Mouse (Mus musculus): Measurements from ENCODE around the gene Ptprj. TPM values are rescaled to one million over a fixed set of nuclear protein-coding genes. Genes with fewer than 3 reads are reported as not detected.

The Ptprj gene
- polyA plus RNA-seq, 1 experiment from 2014 or later, result 2.9 TPM

DNA sequence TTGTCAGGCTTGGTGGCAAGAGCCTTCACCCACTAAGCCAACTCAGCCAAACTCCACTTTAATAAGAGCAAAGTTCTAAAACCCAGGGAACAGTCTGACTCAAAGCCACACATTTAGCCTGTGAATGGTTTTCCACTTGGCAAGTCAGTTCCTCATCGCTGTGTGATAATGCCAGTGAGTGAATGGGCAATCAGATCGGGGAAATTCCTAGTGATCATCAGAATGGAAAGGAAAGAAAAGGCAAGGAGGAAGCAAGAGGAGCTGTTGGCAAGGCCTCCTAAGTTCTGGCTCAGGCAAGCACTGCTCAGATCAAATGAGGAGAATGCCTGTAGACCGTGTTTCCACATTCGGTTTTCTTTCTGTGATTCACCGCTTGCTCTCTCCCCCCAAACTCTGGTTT lies 35.2 kb downstream of the Ptprj start:
- H3K27me3 ChIP-seq (ENCODE audit: control insufficient read depth, insufficient read depth, low read length), result no peaks in the 10 kb centered on the region
- H3K27ac ChIP-seq (ENCODE audit: low read depth, low read length), result no peak overlapping the region
- no peaks in the 10 kb centered on the region for H3K9me3 ChIP-seq (ENCODE audit: control insufficient read depth, low read length)
- DNase-seq (ENCODE audit: low spot score), result no peak
- 50% methylated on average over 5 of the region's 5 CpGs for WGBS
- H3K36me3 ChIP-seq (ENCODE audit: control insufficient read depth, insufficient read depth, low read length), result no peaks in the 10 kb centered on the region
- H3K9ac ChIP-seq (ENCODE audit: low read depth, low read length), result no peak overlapping the region
- no peaks in the 10 kb centered on the region for H3K4me1 ChIP-seq (replicated peaks; ENCODE audit: control insufficient read depth, insufficient read depth, low read length)
- no peak for ATAC-seq (ENCODE audit: low FRiP score)
- H3K4me2 ChIP-seq (replicated peaks; ENCODE audit: low read depth, low read length), result no peak overlapping the region
- H3K4me3 ChIP-seq (ENCODE audit: low read depth, low read length), result no peak overlapping the region

- no peak overlapping the region for H3K4me3 ChIP-seq (ENCODE audit: low read depth, low read length)
- ATAC-seq (ENCODE audit: low FRiP score) (no peak), DNase-seq (ENCODE audit: low spot score) (no peak)
- H3K4me2 ChIP-seq (replicated peaks; ENCODE audit: low read depth, low read length), result no peak overlapping the region
- no peak overlapping the region for H3K9ac ChIP-seq (ENCODE audit: low read depth, low read length)
- no peaks in the 10 kb centered on the region for H3K27me3 ChIP-seq (ENCODE audit: control insufficient read depth, insufficient read depth, low read length)
- no peaks in the 10 kb centered on the region for H3K36me3 ChIP-seq (ENCODE audit: control insufficient read depth, insufficient read depth, low read length)
- 92% methylated on average over 3 of the region's 3 CpGs for WGBS
- no peaks in the 10 kb centered on the region for H3K9me3 ChIP-seq (ENCODE audit: control insufficient read depth, low read length)
- no peaks in the 10 kb centered on the region for H3K4me1 ChIP-seq (replicated peaks; ENCODE audit: control insufficient read depth, insufficient read depth, low read length)
- H3K27ac ChIP-seq (ENCODE audit: low read depth, low read length), result no peak overlapping the region
Observed at GRCm38 (mm10) chr2:90543989-90544388, 36.5 kb downstream of the Ptprj start.

DNA sequence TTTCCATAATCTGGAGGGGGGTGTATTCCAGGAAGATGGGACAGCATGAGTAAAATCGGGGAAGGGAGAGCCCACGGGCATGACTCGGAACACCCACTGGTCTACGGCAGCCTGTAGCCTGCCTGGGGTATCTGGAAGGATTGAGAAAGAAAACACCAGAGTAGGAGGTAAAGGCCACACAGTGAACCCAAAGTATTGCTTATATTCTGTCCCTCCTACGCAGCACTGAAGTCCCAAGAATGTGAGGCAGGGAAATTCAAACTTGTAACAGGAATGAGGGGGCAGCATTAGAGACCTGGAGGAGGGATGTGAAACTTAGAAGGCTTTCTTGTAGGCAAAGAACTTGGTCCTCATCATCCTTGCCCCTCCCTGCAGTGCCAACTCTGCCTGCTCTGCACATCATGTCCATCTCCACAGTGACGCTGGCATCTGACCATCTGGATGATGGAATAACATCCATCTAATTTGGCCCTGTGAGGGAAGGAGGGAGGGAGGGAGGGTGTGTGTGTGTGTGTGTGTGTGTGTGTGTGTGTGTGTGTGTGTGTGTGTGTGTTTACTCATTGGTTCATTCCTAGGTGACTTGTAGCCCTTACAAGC lies 37.2 kb downstream of the Ptprj start:
- DNase-seq (ENCODE audit: low spot score), result no peak
- no peak for ATAC-seq (ENCODE audit: low FRiP score)
- Histone ChIP-seq H3K27ac (ENCODE audit: low read depth, low read length) (no peak overlapping the region), H3K36me3 (ENCODE audit: control insufficient read depth, insufficient read depth, low read length) (no peaks in the 10 kb centered on the region), H3K27me3 (ENCODE audit: control insufficient read depth, insufficient read depth, low read length) (no peaks in the 10 kb centered on the region), H3K4me1 (replicated peaks; ENCODE audit: control insufficient read depth, insufficient read depth, low read length) (no peaks in the 10 kb centered on the region), H3K4me2 (replicated peaks; ENCODE audit: low read depth, low read length) (no peak overlapping the region), H3K9me3 (ENCODE audit: control insufficient read depth, low read length) (no peaks in the 10 kb centered on the region), H3K4me3 (ENCODE audit: low read depth, low read length) (no peak overlapping the region), H3K9ac (ENCODE audit: low read depth, low read length) (no peak overlapping the region)
- 93% methylated on average over 6 of the region's 6 CpGs for WGBS

- Histone ChIP-seq H3K27me3 (ENCODE audit: control insufficient read depth, insufficient read depth, low read length) (no peaks in the 10 kb centered on the region), H3K9ac (ENCODE audit: low read depth, low read length) (no peak overlapping the region), H3K9me3 (ENCODE audit: control insufficient read depth, low read length) (no peaks in the 10 kb centered on the region), H3K27ac (ENCODE audit: low read depth, low read length) (no peak overlapping the region), H3K4me2 (replicated peaks; ENCODE audit: low read depth, low read length) (no peak overlapping the region), H3K36me3 (ENCODE audit: control insufficient read depth, insufficient read depth, low read length) (no peaks in the 10 kb centered on the region), H3K4me3 (ENCODE audit: low read depth, low read length) (no peak overlapping the region), H3K4me1 (replicated peaks; ENCODE audit: control insufficient read depth, insufficient read depth, low read length) (no peaks in the 10 kb centered on the region)
- no peak for DNase-seq (ENCODE audit: low spot score)
- WGBS, result 87% methylated on average over 2 of the region's 2 CpGs
- no peak for ATAC-seq (ENCODE audit: low FRiP score)
Observed at GRCm38 (mm10) chr2:90542656-90543055, 37.8 kb downstream of the Ptprj start.

GRCm38 (mm10) chr2:90539206-90539605 lies 41.2 kb downstream of the Ptprj start:
- Histone ChIP-seq H3K4me2 (replicated peaks; ENCODE audit: low read depth, low read length) (no peak overlapping the region), H3K36me3 (ENCODE audit: control insufficient read depth, insufficient read depth, low read length) (no peaks in the 10 kb centered on the region), H3K9ac (ENCODE audit: low read depth, low read length) (no peak overlapping the region), H3K4me3 (ENCODE audit: low read depth, low read length) (no peak overlapping the region), H3K4me1 (replicated peaks; ENCODE audit: control insufficient read depth, insufficient read depth, low read length) (no peaks in the 10 kb centered on the region), H3K9me3 (ENCODE audit: control insufficient read depth, low read length) (no peaks in the 10 kb centered on the region), H3K27ac (ENCODE audit: low read depth, low read length) (no peak overlapping the region), H3K27me3 (ENCODE audit: control insufficient read depth, insufficient read depth, low read length) (no peaks in the 10 kb centered on the region)
- ATAC-seq (ENCODE audit: low FRiP score), result no peak
- WGBS, result 85% methylated on average over 4 of the region's 4 CpGs
- no peak for DNase-seq (ENCODE audit: low spot score)

- no peaks in the 10 kb centered on the region for H3K27me3 ChIP-seq (ENCODE audit: control insufficient read depth, insufficient read depth, low read length)
- no peak for ATAC-seq (ENCODE audit: low FRiP score)
- H3K27ac ChIP-seq (ENCODE audit: low read depth, low read length), result no peak overlapping the region
- no peaks in the 10 kb centered on the region for H3K36me3 ChIP-seq (ENCODE audit: control insufficient read depth, insufficient read depth, low read length)
- no peak for DNase-seq (ENCODE audit: low spot score)
- no peaks in the 10 kb centered on the region for H3K9me3 ChIP-seq (ENCODE audit: control insufficient read depth, low read length)
- no peak overlapping the region for H3K4me3 ChIP-seq (ENCODE audit: low read depth, low read length)
- 84% methylated on average over 4 of the region's 4 CpGs for WGBS
- H3K4me1 ChIP-seq (replicated peaks; ENCODE audit: control insufficient read depth, insufficient read depth, low read length), result no peaks in the 10 kb centered on the region
- H3K4me2 ChIP-seq (replicated peaks; ENCODE audit: low read depth, low read length), result no peak overlapping the region
- H3K9ac ChIP-seq (ENCODE audit: low read depth, low read length), result no peak overlapping the region
Observed at GRCm38 (mm10) chr2:90537244-90537643, 43.2 kb downstream of the Ptprj start.

- DNase-seq (ENCODE audit: low spot score), result no peak
- Histone ChIP-seq H3K27me3 (ENCODE audit: control insufficient read depth, insufficient read depth, low read length) (no peaks in the 10 kb centered on the region), H3K9me3 (ENCODE audit: control insufficient read depth, low read length) (no peaks in the 10 kb centered on the region), H3K4me1 (replicated peaks; ENCODE audit: control insufficient read depth, insufficient read depth, low read length) (no peaks in the 10 kb centered on the region), H3K4me3 (ENCODE audit: low read depth, low read length) (no peak overlapping the region), H3K4me2 (replicated peaks; ENCODE audit: low read depth, low read length) (no peak overlapping the region), H3K36me3 (ENCODE audit: control insufficient read depth, insufficient read depth, low read length) (no peaks in the 10 kb centered on the region), H3K27ac (ENCODE audit: low read depth, low read length) (no peak overlapping the region), H3K9ac (ENCODE audit: low read depth, low read length) (no peak overlapping the region)
- WGBS, result 54% methylated on average over 9 of the region's 9 CpGs
- ATAC-seq (ENCODE audit: low FRiP score), result no peak
Observed at GRCm38 (mm10) chr2:90536555-90536954, 43.9 kb downstream of the Ptprj start.

GRCm38 (mm10) chr2:90534751-90535150 lies 45.7 kb downstream of the Ptprj start:
- Histone ChIP-seq H3K9me3 (ENCODE audit: control insufficient read depth, low read length) (no peaks in the 10 kb centered on the region), H3K27me3 (ENCODE audit: control insufficient read depth, insufficient read depth, low read length) (no peaks in the 10 kb centered on the region), H3K4me3 (ENCODE audit: low read depth, low read length) (no peak overlapping the region), H3K9ac (ENCODE audit: low read depth, low read length) (no peak overlapping the region), H3K4me1 (replicated peaks; ENCODE audit: control insufficient read depth, insufficient read depth, low read length) (no peaks in the 10 kb centered on the region), H3K36me3 (ENCODE audit: control insufficient read depth, insufficient read depth, low read length) (no peaks in the 10 kb centered on the region), H3K4me2 (replicated peaks; ENCODE audit: low read depth, low read length) (no peak overlapping the region), H3K27ac (ENCODE audit: low read depth, low read length) (no peak overlapping the region)
- ATAC-seq (ENCODE audit: low FRiP score), result no peak
- no peak for DNase-seq (ENCODE audit: low spot score)
- 79% methylated on average over 6 of the region's 6 CpGs for WGBS

DNA sequence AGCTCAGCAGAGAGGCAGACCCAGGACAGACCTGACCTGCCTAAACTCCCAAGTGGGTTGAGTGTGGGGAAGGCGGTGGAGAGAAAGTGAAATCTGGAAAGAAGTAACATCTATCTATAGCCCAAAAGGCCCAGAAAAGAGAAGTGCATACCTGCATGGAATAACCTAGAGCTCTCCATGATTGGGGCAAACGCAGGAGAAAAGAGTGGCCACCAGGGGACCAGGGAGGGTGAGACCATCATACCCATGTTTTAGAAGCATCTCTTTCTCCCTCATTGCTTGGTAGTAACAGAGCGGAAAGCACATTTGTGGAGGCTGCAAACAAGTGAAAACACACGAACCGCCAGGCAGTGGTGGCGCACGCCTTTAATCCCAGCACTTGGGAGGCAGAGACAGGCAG lies 46.5 kb downstream of the Ptprj start:
- Histone ChIP-seq H3K9me3 (ENCODE audit: control insufficient read depth, low read length) (no peaks in the 10 kb centered on the region), H3K36me3 (ENCODE audit: control insufficient read depth, insufficient read depth, low read length) (no peaks in the 10 kb centered on the region), H3K4me3 (ENCODE audit: low read depth, low read length) (no peak overlapping the region), H3K9ac (ENCODE audit: low read depth, low read length) (no peak overlapping the region), H3K4me2 (replicated peaks; ENCODE audit: low read depth, low read length) (no peak overlapping the region), H3K27me3 (ENCODE audit: control insufficient read depth, insufficient read depth, low read length) (no peaks in the 10 kb centered on the region), H3K4me1 (replicated peaks; ENCODE audit: control insufficient read depth, insufficient read depth, low read length) (no peaks in the 10 kb centered on the region), H3K27ac (ENCODE audit: low read depth, low read length) (no peak overlapping the region)
- no peak for DNase-seq (ENCODE audit: low spot score)
- no peak for ATAC-seq (ENCODE audit: low FRiP score)
- 89% methylated on average over 7 of the region's 7 CpGs for WGBS

All from hindbrain, embryonic 11.5 days (tissue).